Mouse (Mus musculus) limb, embryonic 15.5 days (tissue): ENCODE measurements around the gene Hist1h2be. TPM values are rescaled to one million over a fixed set of nuclear protein-coding genes. Genes with fewer than 3 reads are reported as not detected.
"Not testable (repeated sequence)": the region's sequence is repeated elsewhere in the genome, so short reads cannot be mapped to it uniquely, and the experiment has no call there.

Experiments
- ATAC-seq: fragments of 200-750 bp; cut with Nextera tagmentation; 2 replicates; pipeline ENCODE4 v1.8.0; 2017; ENCODE audit warnings: low read depth, moderate TSS enrichment; ENCODE audit not compliant: insufficient number of reproducible peaks, low FRiP score, low TSS enrichment
- H3K27ac ChIP-seq: fragments of 300-500 bp; sonication (generic); 2 replicates; pipeline ENCODE4 v1.5.1; 2015; ENCODE audit warnings: moderate library complexity, mild to moderate bottlenecking, inconsistent platforms
- H3K27me3 ChIP-seq: fragments of 300-500 bp; sonication (generic); 2 replicates; pipeline ENCODE4 v1.6.1; 2015; ENCODE audit warnings: inconsistent platforms
- H3K36me3 ChIP-seq: fragments of 300-500 bp; sonication (generic); 2 replicates; pipeline ENCODE4 v1.6.1; 2015; ENCODE audit warnings: inconsistent platforms
- H3K4me1 ChIP-seq: fragments of 300-500 bp; sonication (generic); 2 replicates; pipeline ENCODE4 v1.6.1; 2015; ENCODE audit warnings: inconsistent platforms
- H3K4me2 ChIP-seq: fragments of 300-500 bp; sonication (generic); 2 replicates; pipeline ENCODE4 v1.6.1; 2015; ENCODE audit warnings: mild to moderate bottlenecking, inconsistent platforms
- H3K4me3 ChIP-seq: fragments of 300-500 bp; sonication (generic); 2 replicates; pipeline ENCODE4 v1.5.1; 2015; ENCODE audit warnings: mild to moderate bottlenecking, inconsistent platforms
- H3K9ac ChIP-seq: fragments of 300-500 bp; sonication (generic); 2 replicates; pipeline ENCODE4 v1.6.1; 2015; ENCODE audit warnings: inconsistent platforms
- H3K9me3 ChIP-seq: fragments of 300-500 bp; sonication (generic); 2 replicates; pipeline ENCODE4 v1.6.1; 2016; ENCODE audit warnings: inconsistent platforms
- WGBS: fragments of 180-500 bp; shearing (Covaris S2); methylation state at CpG from one replicate; pipeline ENCODE4 v1.1.7; 2015; 5-methylcytosine and 5-hydroxymethylcytosine counted together
- polyA plus RNA-seq: library from polyadenylated mRNA; unstranded; fragments of >200 nt; fragmentation: Nextera tagmentation; extraction: Ambion mirVana; gene quantifications from 2 replicates; pipeline ENCODE4 v1.2.1, GENCODE M21; 2015

The Hist1h2be gene
- polyA plus RNA-seq, 1 experiment from 2014 or later, result 1.9 TPM

DNA sequence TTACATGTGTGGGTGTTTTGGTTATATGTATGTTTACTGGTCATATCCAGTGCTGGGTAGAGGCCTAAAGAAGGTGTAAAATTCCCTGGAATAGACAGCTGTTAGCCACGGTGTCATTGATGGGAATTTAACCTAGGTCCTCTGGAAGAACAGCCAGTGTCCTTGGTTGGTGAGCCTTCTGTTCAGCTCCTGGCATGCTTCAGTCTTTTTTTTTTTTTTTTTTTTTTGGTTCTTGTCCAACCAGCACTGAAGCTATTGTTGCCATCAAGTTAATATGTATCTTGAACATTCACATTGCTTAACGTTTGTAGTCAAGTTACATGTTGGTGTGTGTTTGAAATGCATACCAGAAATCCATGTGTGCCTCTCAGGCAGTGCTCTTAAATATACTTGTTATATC lies 56.4 kb downstream of the Hist1h2be start:
- Histone ChIP-seq H3K27ac (no peak overlapping the region), H3K4me1 (no peaks in the 10 kb centered on the region), H3K36me3 (no peaks in the 10 kb centered on the region), H3K27me3 (no peaks in the 10 kb centered on the region), H3K4me2 (no peak overlapping the region), H3K9me3 (no peaks in the 10 kb centered on the region), H3K9ac (no peak overlapping the region), H3K4me3 (no peak overlapping the region)
- ATAC-seq, result no peak
- WGBS, result 81% methylated on average over 2 of the region's 2 CpGs

GRCm38 (mm10) chr13:23562699-23563462 lies 58.0 kb downstream of the Hist1h2be start:
- peak overlapping the region; percentile 62 for H3K4me2 ChIP-seq
- H3K9ac ChIP-seq, result no peak overlapping the region; the same call in 1 of the 2 replicates
- 3% methylated on average over 18 of the region's 18 CpGs for WGBS

GRCm38 (mm10) chr13:23561883-23562659 lies 58.9 kb downstream of the Hist1h2be start, which contains the start of gene Hist1h3e:
Hist1h3e (minus strand) TSS chr13:23562369.
- H3K4me3 ChIP-seq, result peak within 1 kb of the TSS; percentile 49
- H3K4me2 ChIP-seq, result peak within 1 kb of the TSS; percentile 62
- peak within 1 kb of the TSS; percentile 96 for H3K27ac ChIP-seq
- H3K9me3 ChIP-seq, H3K27me3 ChIP-seq, H3K4me1 ChIP-seq, H3K36me3 ChIP-seq: not testable (repeated sequence)
- peak within 1 kb of the TSS; percentile 31; the same call in 1 of the 2 replicates for H3K9ac ChIP-seq
- ATAC-seq, result peak; percentile 88
- WGBS, result under 1% methylated on average over 67 of the region's 67 CpGs

More at GRCm38 (mm10) chr13:23562699-23563462, 58.0 kb downstream of the Hist1h2be start:
- Histone ChIP-seq H3K27me3 (no peaks in the 10 kb centered on the region), H3K9me3 (no peaks in the 10 kb centered on the region), H3K4me3 (peak overlapping the region; percentile 49), H3K27ac (peak overlapping the region; percentile 96), H3K36me3 (no peaks in the 10 kb centered on the region), H3K4me1 (no peaks in the 10 kb centered on the region)
- 0 out of 2 replicates have a peak, but pooled peaks have one; percentile 16 for ATAC-seq

DNA sequence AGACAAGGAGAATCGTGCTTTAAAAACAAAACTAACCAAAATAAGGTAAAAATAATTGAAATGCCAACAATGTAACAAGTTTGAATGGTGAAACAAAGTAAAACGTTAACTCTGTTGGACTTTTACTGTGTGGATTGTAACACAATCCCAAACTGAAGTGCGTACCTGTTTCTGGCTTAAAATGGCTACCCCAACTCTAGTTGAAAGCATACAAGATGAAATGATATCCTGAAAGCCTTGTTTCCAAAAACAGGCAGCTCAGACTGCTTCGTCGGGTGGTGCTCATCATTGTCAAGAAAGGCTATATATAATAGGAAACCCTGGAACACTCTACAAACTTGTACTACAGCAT lies 59.4 kb downstream of the Hist1h2be start:
- not testable (repeated sequence) for H3K27me3 ChIP-seq, H3K4me1 ChIP-seq, H3K9me3 ChIP-seq, ATAC-seq, H3K36me3 ChIP-seq, H3K9ac ChIP-seq
- Histone ChIP-seq H3K27ac (peak overlapping the region; percentile 96; the same call in 1 of the 2 replicates), H3K4me3 (peak overlapping the region; percentile 49), H3K4me2 (peak overlapping the region; percentile 62)
- 0% methylated on average over 2 of the region's 5 CpGs for WGBS

DNA sequence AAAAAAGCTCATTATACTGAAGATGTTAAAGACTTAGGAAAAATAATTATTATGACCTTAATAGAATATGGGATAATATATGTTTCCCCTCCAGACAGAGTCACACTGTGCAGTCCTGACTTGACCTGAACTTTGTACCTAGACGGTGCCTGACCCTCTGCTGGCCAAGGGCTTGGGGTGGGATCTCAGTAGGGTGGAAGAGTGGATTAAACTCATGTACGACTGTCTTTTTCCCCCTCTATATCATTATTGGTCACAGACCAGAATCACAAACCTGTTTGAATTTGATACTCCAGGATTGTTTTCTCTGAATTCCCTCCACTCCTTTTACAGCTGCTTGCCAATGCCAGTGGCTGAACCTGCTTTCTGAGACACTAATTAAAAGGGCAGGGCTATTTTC lies 60.2 kb downstream of the Hist1h2be start:
- H3K9me3 ChIP-seq, H3K4me1 ChIP-seq, ATAC-seq, H3K36me3 ChIP-seq, H3K9ac ChIP-seq, H3K27me3 ChIP-seq, H3K4me2 ChIP-seq, H3K27ac ChIP-seq, H3K4me3 ChIP-seq: not testable (repeated sequence)
- 25% methylated on average over 2 of the region's 2 CpGs for WGBS

GRCm38 (mm10) chr13:23556906-23557305 lies 64.0 kb downstream of the Hist1h2be start:
- Histone ChIP-seq H3K9ac (no peak overlapping the region), H3K4me2 (peak overlapping the region; percentile 22; the same call in 1 of the 2 replicates), H3K4me1 (peaks cover 15% of the 10 kb centered on the region), H3K27ac (peak overlapping the region; percentile 97), H3K4me3 (no peak overlapping the region), H3K9me3 (no peaks in the 10 kb centered on the region), H3K36me3 (no peaks in the 10 kb centered on the region), H3K27me3 (no peaks in the 10 kb centered on the region)
- ATAC-seq, result no peak
- WGBS, result 58% methylated on average over 3 of the region's 3 CpGs

DNA sequence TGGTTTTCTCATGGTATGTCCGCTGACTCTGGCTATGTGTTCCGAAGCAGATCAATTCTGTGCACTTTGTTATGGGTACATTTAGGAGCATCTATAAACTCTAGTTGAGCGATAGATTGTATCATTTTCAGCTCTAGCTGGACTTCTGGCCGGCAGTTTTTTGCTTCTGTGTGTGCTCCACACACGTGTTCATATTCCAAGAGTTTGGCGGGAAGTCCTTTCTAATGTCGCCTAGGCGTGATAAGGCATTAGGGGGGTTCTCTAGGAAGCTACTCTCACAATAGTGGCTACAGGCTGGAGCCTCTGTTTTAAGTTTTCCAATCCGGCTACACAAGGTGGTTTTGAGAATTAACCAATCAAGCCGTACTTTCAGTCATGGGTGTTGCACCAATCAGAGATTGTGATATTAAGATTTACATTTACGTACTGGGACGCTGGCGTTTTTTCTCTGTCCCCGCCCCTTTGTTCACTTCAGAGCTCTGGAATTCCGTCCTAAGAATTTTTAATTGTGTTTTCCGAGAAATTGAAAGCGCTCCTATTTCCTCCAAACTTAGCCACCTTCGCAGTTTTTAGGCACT lies 65.0 kb downstream of the Hist1h2be start:
- ATAC-seq, result peak; percentile 78
- Histone ChIP-seq H3K27ac (peak overlapping the region; percentile 97), H3K27me3 (no peaks in the 10 kb centered on the region), H3K36me3 (no peaks in the 10 kb centered on the region), H3K4me3 (peak overlapping the region; percentile 56), H3K4me2 (peak overlapping the region; percentile 92), H3K9ac (peak overlapping the region; percentile 64), H3K4me1 (peaks cover 15% of the 10 kb centered on the region), H3K9me3 (no peaks in the 10 kb centered on the region)
- under 1% methylated on average over 18 of the region's 18 CpGs for WGBS

DNA sequence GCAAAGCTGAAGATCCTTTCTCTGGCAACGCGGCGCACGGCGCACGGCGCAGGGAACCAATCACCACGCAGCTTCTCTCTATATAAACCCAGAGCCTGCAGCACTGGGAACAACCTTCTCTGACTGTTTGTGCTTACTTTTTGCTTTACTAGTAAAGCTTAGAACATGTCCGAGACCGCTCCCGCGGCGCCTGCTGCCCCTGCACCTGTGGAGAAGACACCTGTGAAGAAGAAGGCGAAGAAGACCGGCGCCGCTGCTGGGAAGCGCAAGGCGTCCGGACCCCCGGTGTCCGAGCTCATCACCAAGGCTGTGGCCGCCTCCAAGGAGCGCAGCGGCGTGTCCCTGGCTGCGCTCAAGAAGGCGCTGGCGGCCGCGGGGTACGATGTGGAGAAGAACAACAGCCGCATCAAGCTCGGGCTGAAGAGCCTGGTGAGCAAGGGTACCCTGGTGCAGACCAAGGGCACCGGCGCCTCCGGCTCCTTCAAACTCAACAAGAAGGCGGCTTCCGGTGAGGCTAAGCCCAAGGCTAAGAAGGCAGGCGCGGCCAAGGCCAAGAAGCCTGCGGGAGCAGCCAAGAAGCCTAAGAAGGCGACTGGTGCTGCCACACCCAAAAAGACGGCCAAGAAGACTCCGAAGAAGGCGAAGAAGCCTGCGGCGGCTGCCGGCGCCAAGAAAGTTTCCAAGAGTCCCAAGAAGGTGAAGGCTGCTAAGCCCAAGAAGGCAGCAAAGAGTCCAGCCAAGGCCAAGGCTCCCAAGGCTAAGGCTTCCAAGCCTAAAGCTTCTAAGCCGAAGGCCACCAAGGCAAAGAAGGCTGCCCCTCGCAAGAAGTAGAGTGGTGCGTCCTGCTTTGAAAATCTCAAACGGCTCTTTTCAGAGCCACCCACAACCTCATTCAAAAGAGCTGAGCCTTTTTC lies 65.7 kb downstream of the Hist1h2be start:
- peak; percentile 88 for ATAC-seq
- peak overlapping the region; percentile 92 for H3K4me2 ChIP-seq
- peak overlapping the region; percentile 64 for H3K9ac ChIP-seq
- under 1% methylated on average over 54 of the region's 54 CpGs for WGBS
- H3K36me3 ChIP-seq, result no peaks in the 10 kb centered on the region
- peaks cover 20% of the 10 kb centered on the region for H3K4me1 ChIP-seq
- H3K9me3 ChIP-seq, result no peaks in the 10 kb centered on the region
- peak overlapping the region; percentile 97 for H3K27ac ChIP-seq
- peak overlapping the region; percentile 56 for H3K4me3 ChIP-seq
- H3K27me3 ChIP-seq, result no peaks in the 10 kb centered on the region

- no peaks in the 10 kb centered on the region for H3K9me3 ChIP-seq
- ATAC-seq, result no peak
- H3K36me3 ChIP-seq, result no peaks in the 10 kb centered on the region
- H3K4me3 ChIP-seq, result peak overlapping the region; percentile 56
- H3K4me1 ChIP-seq, result peaks cover 20% of the 10 kb centered on the region
- H3K9ac ChIP-seq, result 0 out of 2 replicates have a peak overlapping the region, but pooled peaks have one; percentile 64
- peak overlapping the region; percentile 92 for H3K4me2 ChIP-seq
- peak overlapping the region; percentile 97 for H3K27ac ChIP-seq
- H3K27me3 ChIP-seq, result no peaks in the 10 kb centered on the region
- 17% methylated on average over 9 of the region's 9 CpGs for WGBS
Measured at GRCm38 (mm10) chr13:23554393-23554792, 66.5 kb downstream of the Hist1h2be start.

- Histone ChIP-seq H3K27ac (peak within 1 kb of the TSS; percentile 97), H3K4me3 (no peak within 1 kb of the TSS), H3K36me3 (no peaks in the 10 kb centered on the region), H3K4me1 (peaks cover 20% of the 10 kb centered on the region), H3K9ac (no peak within 1 kb of the TSS), H3K4me2 (peak within 1 kb of the TSS; percentile 62), H3K9me3 (no peaks in the 10 kb centered on the region), H3K27me3 (no peaks in the 10 kb centered on the region)
- no peak for ATAC-seq
Measured at GRCm38 (mm10) chr13:23552962-23553361, 68.0 kb downstream of the Hist1h2be start, which contains the start of gene Hist1h1d. Hist1h1d (plus strand) TSS chr13:23553262.
